Mouse (Mus musculus) gastrocnemius, postnatal 4 days (tissue): ENCODE results near the gene Rab8a. TPM values are rescaled to one million over a fixed set of nuclear protein-coding genes. Genes with fewer than 3 reads are reported as not detected.
"Not testable (repeated sequence)": the region's sequence is repeated elsewhere in the genome, so short reads cannot be mapped to it uniquely, and the experiment has no call there.

Experiments used
- DNase-seq, 2 experiments: peaks; one replicate each; pipeline ENCODE4 v3.0.0; 2021 to 2022; ENCODE audit warnings: low spot score in 2 of 2, mixed read lengths in 2 of 2
- long read RNA-seq, 2 experiments: library from polyadenylated mRNA; stranded (forward); transcript quantifications; one replicate each; pipeline ENCODE4 v2.0.0; 2021
- total RNA-seq, 2 experiments: library from RNA; stranded (reverse); gene quantifications; 2 replicates each; pipeline ENCODE4 v1.2.3; 2021

Rab8a gene
- total RNA-seq: 10 to 100 TPM; 37.6 to 37.7 TPM
- long read RNA-seq, experiment 1, full-length matches to known transcripts: 96 of 101 reads
- long read RNA-seq, experiment 1, partial matches to known transcripts: 1 of 101 reads
- long read RNA-seq, experiment 1, other reads (novel, unspliced or antisense): 4 of 101 reads
- long read RNA-seq, experiment 2, full-length matches to known transcripts: 84 of 93 reads
- long read RNA-seq, experiment 2, partial matches to known transcripts: 1 of 93 reads
- long read RNA-seq, experiment 2, other reads (novel, unspliced or antisense): 8 of 93 reads

GRCm38 (mm10) chr8:72160707-72161697 is at the start of gene Rab8a:
Gene Rab8a, plus strand, starts transcription at chr8:72161200.
- DNase-seq: peak; percentile 99 to 100

DNA sequence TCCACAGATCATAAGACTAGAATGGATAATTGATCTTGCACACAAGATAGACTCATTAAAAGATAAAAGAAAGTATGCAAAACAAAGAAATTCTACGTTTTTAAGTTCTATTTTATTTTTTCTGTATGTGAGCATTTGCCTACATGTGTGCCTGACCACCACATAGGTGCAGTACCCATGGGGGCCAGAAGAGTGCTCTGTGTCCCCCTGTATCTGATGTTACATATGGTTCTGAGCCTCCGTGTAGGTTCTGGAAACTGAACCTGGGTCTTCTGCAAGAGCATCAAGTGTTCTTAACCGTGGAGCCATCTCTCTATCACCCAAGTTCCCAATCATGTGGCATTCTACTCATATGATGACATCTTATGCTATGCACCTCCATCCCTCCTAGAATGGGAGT is 48.5 kb upstream of the Rab8a start:
- no peak for DNase-seq

DNA sequence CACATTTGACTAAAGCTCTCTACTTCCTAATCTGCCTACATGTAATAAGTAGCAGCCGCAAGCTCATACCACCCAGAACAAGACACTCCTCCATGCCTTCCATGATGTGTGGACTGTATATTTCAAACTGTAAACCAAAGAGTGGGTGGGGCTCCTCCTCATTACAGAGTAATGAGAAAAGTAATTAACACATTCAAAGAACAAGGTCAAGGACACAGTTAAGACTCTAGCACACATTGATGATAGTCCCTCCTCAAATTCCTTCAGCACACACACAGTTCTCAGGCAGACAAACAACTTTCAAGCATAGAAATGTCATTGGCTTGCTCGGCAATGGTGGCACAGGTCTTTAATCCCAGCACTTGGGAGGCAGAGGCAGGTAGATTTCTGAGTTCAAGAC is 45.8 kb upstream of the Rab8a start:
- no peak for DNase-seq

- no peak for DNase-seq
Observed at GRCm38 (mm10) chr8:72118616-72119015, 42.4 kb upstream of the Rab8a start.

- DNase-seq: not testable (repeated sequence)
Observed at GRCm38 (mm10) chr8:72121486-72121885, 39.5 kb upstream of the Rab8a start.

GRCm38 (mm10) chr8:72121997-72122396 is 39.0 kb upstream of the Rab8a start:
- DNase-seq: no peak

GRCm38 (mm10) chr8:72127834-72128233 is 33.2 kb upstream of the Rab8a start:
- DNase-seq: no peak

DNA sequence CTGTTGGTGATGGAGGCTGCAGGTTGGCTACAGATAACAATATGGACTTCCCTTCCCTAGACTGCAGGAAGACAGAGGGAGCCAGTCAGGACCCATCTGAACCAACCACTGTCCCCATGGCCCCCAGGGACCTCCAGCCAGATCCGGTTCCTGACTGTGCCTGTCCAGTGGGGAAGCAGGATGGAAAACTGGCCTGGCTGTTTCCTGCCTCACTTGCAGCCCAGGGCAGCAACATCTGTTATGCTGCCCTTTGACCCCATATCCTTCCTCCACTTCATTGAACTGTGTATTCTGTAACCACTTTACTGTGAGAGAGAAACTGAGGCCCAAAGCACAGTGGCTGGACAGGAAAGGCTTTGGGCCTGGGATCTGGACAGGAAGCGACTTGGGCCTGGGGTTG is 29.7 kb upstream of the Rab8a start:
- DNase-seq: no peak

GRCm38 (mm10) chr8:72131901-72132300 is 29.1 kb upstream of the Rab8a start:
- no peak for DNase-seq

- DNase-seq: no peak
Observed at GRCm38 (mm10) chr8:72132417-72132816, 28.6 kb upstream of the Rab8a start.

- DNase-seq: no peak
Observed at GRCm38 (mm10) chr8:72132891-72133290, 28.1 kb upstream of the Rab8a start.

GRCm38 (mm10) chr8:72133507-72133906 is 27.5 kb upstream of the Rab8a start:
- DNase-seq: no peak

- DNase-seq: peak; percentile 64 to 71
Observed at GRCm38 (mm10) chr8:72134756-72135445, 26.1 kb upstream of the Rab8a start, which contains the start of gene Tpm4. Gene Tpm4, plus strand, starts transcription at chr8:72134975.

GRCm38 (mm10) chr8:72135446-72136301 is 25.3 kb upstream of the Rab8a start:
- DNase-seq: peak; percentile 36 to 55

GRCm38 (mm10) chr8:72136302-72136978 is 24.6 kb upstream of the Rab8a start:
- peak; percentile 38 to 78 for DNase-seq

DNA sequence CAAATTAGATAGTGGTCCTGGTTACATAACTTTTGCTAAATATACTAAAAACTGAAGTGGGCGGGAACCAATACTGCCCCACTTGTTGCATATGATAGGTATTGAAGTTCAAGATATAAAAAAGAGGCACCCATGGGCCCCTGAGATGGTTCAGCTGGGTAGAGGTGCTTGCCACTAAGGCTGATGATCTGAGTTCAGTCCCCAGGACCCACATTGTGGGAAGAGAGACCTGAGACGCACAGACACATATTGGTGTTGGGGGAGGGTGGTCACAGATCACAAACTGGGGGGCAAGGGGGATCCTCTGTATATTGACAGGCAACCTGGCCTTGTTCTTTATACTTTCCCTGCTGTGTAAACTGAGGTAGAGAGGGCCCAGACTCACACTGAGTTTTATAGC is 23.6 kb upstream of the Rab8a start:
- no peak for DNase-seq

GRCm38 (mm10) chr8:72138456-72138855 is 22.5 kb upstream of the Rab8a start:
- DNase-seq: no peak

GRCm38 (mm10) chr8:72143256-72143824 is 17.7 kb upstream of the Rab8a start:
- DNase-seq: no peak

GRCm38 (mm10) chr8:72144345-72144975 is 16.5 kb upstream of the Rab8a start:
- no peak for DNase-seq
